Mouse (Mus musculus) MEL (cell line): Measurements from ENCODE around the gene Eif4e1b. TPM values are rescaled to one million over a fixed set of nuclear protein-coding genes. Genes with fewer than 3 reads are reported as not detected.

ENCODE experiments used
- DNase-seq: peaks from one replicate; pipeline ENCODE4 v3.0.0; 2011; ENCODE audit warnings: low read depth, low spot score
- H3K27ac ChIP-seq: 2 replicates; pipeline ENCODE4 v1.5.1; 2012; ENCODE audit warnings: low read depth, mild to moderate bottlenecking, control low read depth, low read length, moderate library complexity; ENCODE audit not compliant: control insufficient read depth
- H3K27me3 ChIP-seq, 2 experiments: fragments of 150-350 bp in 1 of 2; sonication (generic) in 1 of 2; 2 replicates each; pipeline ENCODE4 v1.6.1; 2012; ENCODE audit warnings: low read length in 2 of 2, mild to moderate bottlenecking in 2 of 2, improper control_type of control experiment in 1 of 2, moderate library complexity in 1 of 2; ENCODE audit not compliant: insufficient read depth in 2 of 2, control insufficient read depth in 1 of 2
- H3K36me3 ChIP-seq, 2 experiments: 2 replicates each; pipeline ENCODE4 v1.6.1; 2012 to 2014; ENCODE audit warnings: low read length in 2 of 2, improper control_type of control experiment in 1 of 2, inconsistent platforms in 1 of 2, mild to moderate bottlenecking in 1 of 2; ENCODE audit not compliant: insufficient read depth in 2 of 2, control insufficient read depth in 1 of 2
- H3K4me1 ChIP-seq, 2 experiments: fragments of 150-350 bp in 1 of 2; sonication (generic) in 1 of 2; 2 replicates each; pipeline ENCODE4 v1.6.1; 2012; ENCODE audit warnings: low read length in 2 of 2, improper control_type of control experiment in 1 of 2, mild to moderate bottlenecking in 1 of 2; ENCODE audit not compliant: insufficient read depth in 2 of 2, control insufficient read depth in 1 of 2
- H3K4me3 ChIP-seq, 2 experiments: fragments of 150-350 bp in 1 of 2; sonication (generic) in 1 of 2; 2 replicates each; pipeline ENCODE4 v1.5.1; 2012; ENCODE audit warnings: low read depth in 2 of 2, low read length in 2 of 2, mild to moderate bottlenecking in 2 of 2, moderate library complexity in 2 of 2, control low read depth in 1 of 2, improper control_type of control experiment in 1 of 2; ENCODE audit not compliant: control insufficient read depth in 1 of 2, insufficient read depth in 1 of 2
- H3K79me2 ChIP-seq: 2 replicates; pipeline ENCODE4 v1.6.1; 2012; ENCODE audit warnings: mild to moderate bottlenecking, low read length, moderate library complexity; ENCODE audit not compliant: control insufficient read depth, poor library complexity, insufficient read depth
- H3K9ac ChIP-seq: 2 replicates; pipeline ENCODE4 v1.6.1; 2012; ENCODE audit warnings: low read depth, mild to moderate bottlenecking, control low read depth, low read length, moderate library complexity; ENCODE audit not compliant: control insufficient read depth, poor library complexity, severe bottlenecking
- H3K9me3 ChIP-seq: fragments of 150-350 bp; sonication (generic); replicated peaks from 2 replicates; pipeline ENCODE4 v1.6.1; 2012; ENCODE audit warnings: mild to moderate bottlenecking, low read length, improper control_type of control experiment, moderate library complexity; ENCODE audit not compliant: insufficient read depth
- BHLHE40 ChIP-seq: IDR thresholded peaks from 2 replicates; pipeline ENCODE4 v1.6.1; 2012; ENCODE audit warnings: low read depth, mild to moderate bottlenecking, inconsistent platforms, low read length, improper control_type of control experiment, borderline replicate concordance
- CHD2 ChIP-seq: IDR thresholded peaks from 2 replicates; pipeline ENCODE4 v1.6.1; 2011; ENCODE audit warnings: low read length, improper control_type of control experiment
- E2F4 ChIP-seq: IDR thresholded peaks from 2 replicates; pipeline ENCODE4 v1.6.1; 2011; ENCODE audit warnings: low read depth, low read length, improper control_type of control experiment, borderline replicate concordance
- ELF1 ChIP-seq: IDR thresholded peaks from 2 replicates; pipeline ENCODE4 v1.6.1; 2014; ENCODE audit warnings: low read depth, mild to moderate bottlenecking, inconsistent platforms, low read length, improper control_type of control experiment, moderate library complexity
- GABPA ChIP-seq: IDR thresholded peaks from 2 replicates; pipeline ENCODE4 v1.6.1; 2012; ENCODE audit warnings: low read depth, mild to moderate bottlenecking, inconsistent platforms, low read length, improper control_type of control experiment, moderate library complexity
- GATA1 ChIP-seq: IDR thresholded peaks from 2 replicates; pipeline ENCODE4 v1.6.1; 2011; ENCODE audit warnings: low read depth, low read length, improper control_type of control experiment
- HCFC1 ChIP-seq: IDR thresholded peaks from 2 replicates; pipeline ENCODE4 v1.6.1; 2012; ENCODE audit warnings: low read depth, mild to moderate bottlenecking, inconsistent platforms, low read length, improper control_type of control experiment, moderate library complexity
- KAT2A ChIP-seq: conservative IDR thresholded peaks from 2 replicates; pipeline ENCODE4 v1.6.1; 2012; ENCODE audit warnings: low read depth, low read length, improper control_type of control experiment, inconsistent platforms
- MAFK ChIP-seq: IDR thresholded peaks from 2 replicates; pipeline ENCODE4 v1.6.1; 2011; ENCODE audit warnings: low read depth, mild to moderate bottlenecking, low read length, improper control_type of control experiment, borderline replicate concordance
- MAX ChIP-seq: IDR thresholded peaks from 2 replicates; pipeline ENCODE4 v1.6.1; 2011; ENCODE audit warnings: low read length, improper control_type of control experiment
- MAZ ChIP-seq: IDR thresholded peaks from 2 replicates; pipeline ENCODE4 v1.6.1; 2012; ENCODE audit warnings: low read depth, mild to moderate bottlenecking, inconsistent platforms, low read length, improper control_type of control experiment
- MEF2A ChIP-seq: IDR thresholded peaks from 2 replicates; pipeline ENCODE4 v1.6.1; 2014; ENCODE audit warnings: low read depth, mild to moderate bottlenecking, inconsistent platforms, low read length, improper control_type of control experiment; ENCODE audit not compliant: poor library complexity, insufficient replicate concordance, severe bottlenecking; ENCODE audit errors: extremely low read depth
- NELFE ChIP-seq: IDR thresholded peaks from 2 replicates; pipeline ENCODE4 v1.6.1; 2011; ENCODE audit warnings: low read depth, low read length, improper control_type of control experiment
- NRF1 ChIP-seq: IDR thresholded peaks from 2 replicates; pipeline ENCODE4 v1.6.1; 2014; ENCODE audit warnings: low read depth, mild to moderate bottlenecking, inconsistent platforms, low read length, improper control_type of control experiment, moderate library complexity; ENCODE audit not compliant: poor library complexity, insufficient read depth, severe bottlenecking
- POLR2AphosphoS5 ChIP-seq: IDR thresholded peaks from 2 replicates; pipeline ENCODE4 v1.6.1; 2012; ENCODE audit warnings: low read depth, borderline replicate concordance, mild to moderate bottlenecking, inconsistent platforms, low read length, moderate library complexity, mixed read lengths
- SMC3 ChIP-seq: IDR thresholded peaks from 2 replicates; pipeline ENCODE4 v1.6.1; 2011; ENCODE audit warnings: low read depth, low read length, improper control_type of control experiment
- TBP ChIP-seq: IDR thresholded peaks from 2 replicates; pipeline ENCODE4 v1.8.0; 2011; ENCODE audit warnings: low read depth, low read length, improper control_type of control experiment
- UBTF ChIP-seq: IDR thresholded peaks from 2 replicates; pipeline ENCODE4 v1.6.1; 2012; ENCODE audit warnings: low read depth, mild to moderate bottlenecking, inconsistent platforms, low read length, improper control_type of control experiment, moderate library complexity, borderline replicate concordance; ENCODE audit not compliant: insufficient read depth
- USF2 ChIP-seq, 2 experiments: IDR thresholded peaks; 2 replicates each; pipeline ENCODE4 v1.6.1; 2011 to 2012; ENCODE audit warnings: improper control_type of control experiment in 2 of 2, low read length in 2 of 2, borderline replicate concordance in 1 of 2, inconsistent platforms in 1 of 2, low read depth in 1 of 2, mild to moderate bottlenecking in 1 of 2; ENCODE audit not compliant: insufficient read depth in 1 of 2
- ZMIZ1 ChIP-seq: IDR thresholded peaks from 2 replicates; pipeline ENCODE4 v1.6.1; 2012; ENCODE audit warnings: low read depth, mild to moderate bottlenecking, inconsistent platforms, low read length, improper control_type of control experiment, moderate library complexity
- ZNF384 ChIP-seq: IDR thresholded peaks from 2 replicates; pipeline ENCODE4 v1.6.1; 2012; ENCODE audit warnings: low read depth, mild to moderate bottlenecking, inconsistent platforms, low read length, improper control_type of control experiment
- polyA plus RNA-seq, 2 experiments: library from polyadenylated mRNA; stranded (reverse) in 1 of 2; unstranded in 1 of 2; fragments of >175 nt in 1 of 2; fragments of >200 nt in 1 of 2; gene quantifications; 2 replicates each; pipeline versions ENCODE4 v1.2.1 to v1.2.4; 2012; ENCODE audit warnings: low replicate concordance in 2 of 2, low read depth in 1 of 2; ENCODE audit not compliant: insufficient read length in 2 of 2, insufficient read depth in 1 of 2, missing spikeins in 1 of 2
- total RNA-seq: library from RNA; depleted of rRNA; stranded (reverse); fragments of 300-350 nt; gene quantifications from 2 replicates; pipeline ENCODE4 v1.2.3, GENCODE M21; 2012

Eif4e1b gene
- total and polyA plus RNA-seq, 3 experiments, result not detected

- Histone ChIP-seq H3K27ac (no peak overlapping the region), H3K27me3 (no peaks in the 10 kb centered on the region), H3K9me3 (no peaks in the 10 kb centered on the region), H3K4me1 (no peaks in the 10 kb centered on the region), H3K9ac (no peak overlapping the region), H3K79me2 (no peaks in the 10 kb centered on the region), H3K36me3 (no peaks in the 10 kb centered on the region), H3K4me3 (no peak overlapping the region)
- no peak for DNase-seq
- TF ChIP-seq ZNF384, result no peak
- TF ChIP-seq TBP, result no peak
- no peak for TF ChIP-seq NELFE
Measured at GRCm38 (mm10) chr13:54760906-54761305, 22.9 kb upstream of the Eif4e1b start.

- Histone ChIP-seq H3K27ac (no peak overlapping the region), H3K36me3 (no peaks in the 10 kb centered on the region), H3K4me1 (no peaks in the 10 kb centered on the region), H3K79me2 (no peaks in the 10 kb centered on the region), H3K27me3 (no peaks in the 10 kb centered on the region), H3K9ac (no peak overlapping the region), H3K4me3 (no peak overlapping the region), H3K9me3 (no peaks in the 10 kb centered on the region)
- no peak for DNase-seq
- no peak for TF ChIP-seq HCFC1
- TF ChIP-seq POLR2AphosphoS5, result no peak
- TF ChIP-seq GATA1, result no peak
- no peak for TF ChIP-seq E2F4
- no peak for TF ChIP-seq UBTF
- TF ChIP-seq GABPA, result no peak
- TF ChIP-seq MAFK, result no peak
- no peak for TF ChIP-seq ELF1
- TF ChIP-seq MAZ, result no peak
- TF ChIP-seq ZMIZ1, result no peak
- TF ChIP-seq NRF1, result no peak
- no peak for TF ChIP-seq MEF2A
- no peak for TF ChIP-seq KAT2A
- no peak for TF ChIP-seq CHD2
- TF ChIP-seq MAX, result no peak
- no peak for TF ChIP-seq SMC3
- no peak for TF ChIP-seq BHLHE40
- TF ChIP-seq TBP, result no peak
- no peak for TF ChIP-seq USF2 (IDR thresholded peaks at IDR 0.05; ENCODE audit: borderline replicate concordance in 1 of 2, insufficient read depth in 1 of 2, low read depth in 1 of 2, low read length in 2 of 2)
Measured at GRCm38 (mm10) chr13:54765281-54766191, 18.3 kb upstream of the Eif4e1b start.
